Mouse (Mus musculus): ENCODE results near the gene Klhdc3.

DNA sequence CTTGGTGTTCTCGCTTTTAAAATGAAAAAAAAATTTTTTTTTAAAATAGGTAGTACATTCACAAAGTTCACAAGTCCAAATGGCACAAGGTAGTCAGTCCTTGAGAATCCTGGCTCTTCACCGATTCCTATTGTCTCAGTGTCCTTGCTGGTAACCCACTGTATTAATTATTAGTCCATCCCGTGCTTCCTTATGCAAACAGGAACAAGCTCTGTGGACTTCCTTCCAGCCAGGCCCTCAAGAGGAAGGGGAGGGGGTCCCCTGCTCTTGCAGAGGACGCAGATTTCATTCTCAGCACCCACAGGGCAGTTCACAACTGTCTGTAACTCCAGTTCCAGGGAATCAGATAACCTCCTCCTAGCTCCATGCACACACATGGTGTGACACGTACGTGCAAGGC is 24.7 kb downstream of the Klhdc3 start:
- TF ChIP-seq CTCF (IDR thresholded peaks at IDR 0.05) (no peak), POLR2A (IDR thresholded peaks at IDR 0.05; ENCODE audit: insufficient read depth, low read depth, low read length) (no peak)
